Mouse (Mus musculus) MN1 (cell line): ENCODE measurements at regions not wholly inside any gene's neighbourhood (a gene's known extent, or its start where the extent isn't known, plus 50 kb on each side); places are given as distances from the start of the nearest gene placed in this dataset.
A peak's percentile ranks its signal among the peaks of the same experiment; 100 is the strongest.

Experiments used
- DNase-seq: peaks from one replicate; pipeline ENCODE4 v3.0.0-alpha.2; 2016; ENCODE audit warnings: low spot score

- DNase-seq, result no peak
These were observed 100.2 kb upstream of the Ccnd2 start for GRCm38 (mm10) chr6:127252000-127252721.

DNA sequence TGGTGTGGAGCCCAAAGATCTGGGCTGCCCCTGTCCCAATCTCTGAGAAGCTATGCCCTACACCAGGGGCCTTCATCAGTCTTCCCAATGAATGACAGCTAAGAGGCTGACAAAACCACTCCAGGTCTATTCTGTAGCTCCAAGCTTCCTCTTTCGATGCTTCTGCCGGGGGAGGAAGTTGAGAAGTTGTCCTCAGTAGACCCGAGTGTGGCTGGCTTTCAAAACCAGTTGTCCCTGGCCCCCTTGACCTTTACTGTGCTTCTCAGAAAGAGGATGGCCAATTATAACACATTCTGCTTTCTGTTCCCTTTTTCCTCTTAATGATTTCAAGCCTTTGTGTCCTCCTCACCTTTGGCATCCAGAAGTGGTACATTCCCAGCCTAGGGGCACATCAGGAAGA is 101.9 kb upstream of the Ccnd2 start:
- DNase-seq, result no peak

DNA sequence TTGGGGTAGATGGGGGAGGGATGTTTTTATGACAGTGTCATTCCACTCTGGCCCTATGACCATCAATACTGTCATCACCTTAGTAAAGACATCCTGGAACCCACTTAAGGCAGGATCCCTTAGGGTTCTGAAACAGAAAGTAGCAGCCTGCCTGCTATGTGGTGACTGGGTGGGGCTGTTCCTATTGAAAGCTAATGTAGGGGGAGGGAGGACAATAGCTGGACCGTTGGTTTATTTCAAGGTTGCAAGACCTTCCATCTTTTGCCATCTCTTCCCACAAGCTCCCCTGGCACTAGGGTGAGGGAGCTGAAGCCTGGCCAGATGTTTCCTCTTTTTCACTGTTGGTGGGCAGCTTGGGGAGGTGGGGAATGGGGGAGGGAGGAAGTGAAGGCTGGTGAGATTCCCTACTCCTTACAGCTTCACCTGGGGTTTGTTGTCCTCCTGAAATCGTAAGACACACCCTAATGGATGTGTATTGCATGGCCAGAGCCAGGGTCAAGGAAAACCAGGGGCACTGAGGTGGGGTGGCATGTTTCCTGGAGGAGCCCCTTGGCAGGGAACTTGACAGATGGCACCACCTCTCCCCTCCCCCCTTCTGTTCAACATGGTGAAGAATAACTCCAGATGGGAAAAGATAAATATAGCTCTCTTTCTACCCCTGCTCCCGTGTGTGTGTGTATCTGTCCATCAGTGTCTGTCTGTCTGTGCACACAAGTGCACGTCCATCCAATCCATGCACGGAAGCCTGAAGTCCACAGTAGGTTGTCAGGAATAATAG is 112.1 kb upstream of the Ccnd2 start:
- DNase-seq, result no peak

GRCm38 (mm10) chr6:127265063-127265775 is 113.2 kb upstream of the Ccnd2 start:
- no peak for DNase-seq

DNA sequence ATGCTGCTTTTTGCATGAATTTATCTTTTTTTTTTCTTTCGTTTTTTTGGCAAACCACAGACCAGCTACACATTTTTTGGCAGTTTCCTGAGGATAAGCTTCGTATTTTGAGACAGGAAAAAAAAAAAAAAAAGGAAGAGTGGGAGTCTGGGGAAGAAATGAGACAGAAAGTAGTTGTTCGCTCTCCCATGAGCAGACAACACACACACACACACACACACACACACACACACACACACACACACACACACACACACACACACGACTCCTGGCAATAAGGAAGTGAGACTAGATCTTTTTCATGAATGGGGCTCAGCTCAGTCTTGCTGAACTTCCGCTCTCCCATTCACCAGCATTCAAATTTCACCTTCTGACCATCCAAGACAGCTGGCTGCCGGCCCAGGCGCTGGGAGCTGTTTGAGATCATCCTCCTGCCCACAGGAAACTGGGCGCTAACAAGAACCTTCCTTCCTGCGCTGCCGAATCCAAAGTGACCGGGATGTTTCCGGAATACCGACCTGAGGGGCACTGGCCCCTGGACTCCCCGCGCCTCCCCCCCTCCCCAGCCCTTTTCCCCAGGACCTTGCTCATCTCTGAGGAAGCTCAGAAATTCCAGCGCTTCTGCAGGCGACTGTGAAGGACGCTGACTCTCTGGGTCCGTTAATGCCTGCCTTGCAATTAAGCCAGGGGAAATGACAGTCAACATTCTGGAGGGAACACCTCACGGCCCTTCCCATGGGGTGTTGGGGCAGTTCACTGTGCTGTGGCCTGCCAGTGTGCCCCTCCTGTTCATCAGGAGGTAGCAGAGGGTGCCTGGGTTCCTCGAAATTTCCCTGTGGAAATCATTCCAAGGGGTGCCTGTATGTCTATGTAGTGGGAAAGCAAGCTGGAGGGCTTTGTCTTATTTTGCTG is 114.2 kb upstream of the Ccnd2 start:
- peak; percentile 49 for DNase-seq

- DNase-seq, result no peak
These were observed 114.8 kb upstream of the Ccnd2 start for GRCm38 (mm10) chr6:127266813-127267165.

- no peak for DNase-seq
These were observed 117.0 kb upstream of the Ccnd2 start for GRCm38 (mm10) chr6:127269021-127269420.

DNA sequence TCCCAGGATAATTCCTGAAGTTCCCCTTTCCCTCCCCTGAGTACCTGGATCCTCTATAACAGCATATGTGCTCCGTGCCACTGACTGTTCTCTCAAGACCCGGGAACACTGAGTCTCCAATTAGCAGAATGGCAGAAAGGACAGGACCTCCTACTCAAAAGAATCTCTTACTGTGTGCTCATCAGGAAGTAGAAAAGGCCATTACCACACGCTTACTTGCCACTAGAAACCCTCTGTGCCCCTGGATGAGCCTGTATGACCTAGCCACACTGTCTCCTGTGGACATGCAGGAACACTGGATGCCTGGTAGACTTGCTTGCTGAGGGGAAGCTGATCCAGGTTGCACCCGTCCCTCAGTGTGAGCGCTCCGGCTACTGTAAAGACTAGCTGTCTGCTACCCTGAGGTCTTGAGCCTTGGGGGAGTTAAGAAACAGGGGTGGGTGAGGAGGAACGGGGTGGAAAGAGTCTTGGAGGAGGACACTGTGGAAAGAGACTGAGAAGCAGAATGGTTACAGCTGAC is 117.6 kb upstream of the Ccnd2 start:
- DNase-seq, result no peak

DNA sequence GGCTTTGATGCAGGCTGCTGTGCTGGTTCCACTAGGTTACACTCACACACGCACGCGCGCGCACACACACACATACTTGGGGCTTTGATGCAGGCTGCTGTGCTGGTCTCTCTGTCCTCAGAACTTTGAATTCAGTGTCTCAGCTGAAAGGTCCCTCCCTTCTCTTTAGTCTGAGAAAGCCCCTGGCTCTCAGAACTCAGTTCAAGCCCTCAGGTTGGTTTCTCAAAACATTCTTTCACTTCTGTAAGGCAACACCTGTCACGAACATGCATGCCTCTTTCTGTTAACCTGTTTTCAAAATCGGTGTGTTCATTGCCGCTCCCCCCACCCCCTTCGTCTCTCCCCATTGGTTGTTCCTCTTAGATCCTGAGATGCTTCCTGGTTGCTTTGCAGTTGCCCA is 118.8 kb upstream of the Ccnd2 start:
- no peak for DNase-seq

DNA sequence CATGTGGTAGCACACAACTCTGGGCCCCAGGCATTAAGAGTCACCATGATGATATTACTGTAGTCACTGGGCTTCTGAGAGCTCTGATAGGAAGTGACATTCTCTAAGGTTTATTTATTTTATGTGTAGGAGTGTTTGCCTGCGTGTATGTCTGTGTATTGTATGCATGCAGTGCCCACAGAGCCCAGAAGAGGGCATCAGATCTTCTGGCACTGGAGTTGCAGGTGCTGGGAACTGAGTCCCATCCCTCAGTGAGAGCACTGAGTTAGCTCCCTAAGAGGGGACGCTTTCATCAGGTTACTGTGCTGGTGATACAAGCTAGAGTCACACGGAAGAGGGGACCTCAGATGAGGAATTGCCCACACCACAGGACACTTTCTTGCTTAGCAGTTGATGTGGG is 119.4 kb upstream of the Ccnd2 start:
- DNase-seq, result no peak

GRCm38 (mm10) chr6:127272630-127273029 is 120.6 kb upstream of the Ccnd2 start:
- no peak for DNase-seq

DNA sequence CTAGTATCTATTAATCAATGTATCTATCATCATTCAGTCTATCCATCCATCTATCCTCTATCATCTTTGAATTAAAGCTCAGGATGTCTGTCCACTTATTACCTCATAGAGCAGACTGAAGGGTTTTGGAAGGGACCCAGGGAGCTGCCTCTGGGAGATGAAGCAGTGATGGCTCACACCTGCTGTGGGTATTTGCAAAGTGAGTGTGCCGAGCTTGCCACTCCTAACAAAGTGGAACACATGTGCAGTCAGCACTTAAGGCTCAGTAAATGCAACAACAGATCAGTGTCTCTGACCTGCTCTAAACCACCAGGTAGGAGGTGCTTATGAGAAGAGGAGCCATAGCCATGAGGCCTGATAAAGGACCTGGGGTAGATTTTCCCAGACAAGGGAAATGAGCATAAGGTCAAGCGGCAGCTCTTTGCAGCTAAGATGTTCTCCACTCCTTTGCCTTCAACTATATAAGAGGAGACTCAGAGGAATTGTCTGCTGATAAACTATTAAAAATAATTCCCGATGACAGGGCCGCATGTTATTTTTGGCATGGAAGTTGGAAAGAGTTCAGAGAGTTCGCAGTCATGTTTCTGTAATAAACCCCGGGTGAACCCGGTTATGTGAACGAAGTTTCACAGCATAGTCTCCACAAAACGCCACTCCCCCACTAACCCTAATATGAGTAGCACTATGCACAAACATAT is 122.9 kb upstream of the Ccnd2 start:
- no peak for DNase-seq

DNA sequence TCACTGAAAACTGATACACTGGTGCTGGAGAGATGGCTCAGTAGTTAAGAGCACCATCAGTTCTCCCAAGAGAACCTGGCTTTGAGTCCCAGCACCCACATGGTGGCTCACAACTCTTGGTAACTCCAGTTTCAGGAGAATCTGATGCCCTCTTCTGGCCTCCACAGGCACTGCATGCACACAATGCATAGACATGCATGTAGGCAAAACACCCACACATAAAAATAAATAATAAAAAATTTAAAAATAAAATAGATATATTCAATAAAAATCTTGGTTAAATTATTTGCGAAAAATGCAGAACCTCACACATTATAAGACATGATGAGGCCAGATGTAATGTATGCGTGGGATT is 123.4 kb upstream of the Ccnd2 start:
- no peak for DNase-seq

DNA sequence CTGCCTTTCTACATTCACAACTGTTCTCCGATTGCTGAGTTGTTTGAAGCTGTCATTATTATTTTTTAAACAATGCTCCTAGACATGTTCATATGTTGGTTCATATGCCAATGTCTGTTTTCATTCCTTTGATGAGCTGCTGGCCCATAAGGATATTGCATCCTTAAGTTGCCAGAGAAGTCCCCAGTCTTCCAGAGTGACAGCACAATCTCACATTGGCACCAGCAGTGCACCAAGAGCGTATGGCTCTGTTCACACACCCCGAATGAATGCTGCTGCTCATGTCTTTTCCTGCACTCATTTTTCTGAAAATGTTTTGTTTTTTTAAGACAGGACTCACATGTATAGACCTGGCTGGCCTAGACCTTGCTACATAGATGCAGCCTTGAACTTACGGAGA is 124.4 kb upstream of the Ccnd2 start:
- DNase-seq, result no peak

GRCm38 (mm10) chr6:127278402-127278801 is 126.4 kb upstream of the Ccnd2 start:
- no peak for DNase-seq

DNA sequence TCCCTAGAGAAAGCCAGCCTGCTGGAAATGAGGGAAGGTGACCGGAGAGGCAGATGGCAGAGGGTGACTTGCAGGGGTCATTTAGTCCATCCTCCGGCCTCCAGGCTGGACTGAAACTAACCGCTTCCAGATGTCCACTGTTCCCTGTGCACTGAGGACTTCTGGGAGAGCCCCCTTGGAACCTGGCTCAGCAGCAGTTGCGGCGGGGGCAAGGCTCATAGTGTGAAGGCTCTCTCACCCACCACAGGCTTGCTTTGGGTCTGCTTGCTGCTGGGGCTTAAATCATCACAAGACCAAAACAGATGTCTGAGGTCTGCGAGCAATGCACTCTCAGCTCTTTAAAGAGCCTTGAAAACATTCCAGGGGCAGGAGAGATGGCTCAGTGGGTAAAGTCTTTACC is 132.2 kb upstream of the Ccnd2 start:
- DNase-seq, result no peak

GRCm38 (mm10) chr6:127286681-127287476 is 134.9 kb upstream of the Ccnd2 start:
- DNase-seq, result no peak

DNA sequence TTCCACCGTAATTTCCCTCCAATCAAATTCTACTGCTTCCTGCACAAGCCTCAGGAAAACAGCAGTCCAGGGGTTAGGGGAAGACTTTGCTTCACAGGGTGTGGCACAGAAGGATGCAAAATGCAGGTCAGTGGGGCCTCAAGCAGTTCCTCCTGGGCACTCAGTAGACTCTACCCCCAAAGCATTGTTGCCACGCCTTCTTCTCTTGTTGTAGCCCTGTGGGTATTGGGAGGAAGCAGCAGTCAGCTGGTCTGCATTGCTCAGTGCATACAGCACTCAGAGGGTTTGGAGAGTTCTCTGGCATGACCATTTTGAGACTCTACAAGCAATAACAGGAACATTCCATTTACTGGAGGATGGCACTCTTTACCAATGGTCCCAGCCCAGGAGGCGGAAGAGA is 137.0 kb upstream of the Ccnd2 start:
- DNase-seq, result no peak

- no peak for DNase-seq
These were observed 139.9 kb upstream of the Ccnd2 start for GRCm38 (mm10) chr6:127291937-127292336.

- DNase-seq, result no peak
These were observed 141.8 kb upstream of the Ccnd2 start for GRCm38 (mm10) chr6:127293829-127294228.
